Mouse (Mus musculus) neural tube, embryonic 13.5 days (tissue): ENCODE results near the gene Krtap4-8. TPM values are rescaled to one million over a fixed set of nuclear protein-coding genes. Genes with fewer than 3 reads are reported as not detected.

Experiments
- polyA plus RNA-seq: library from polyadenylated mRNA; unstranded; fragments of >200 nt; fragmentation: Nextera tagmentation; extraction: Ambion mirVana; gene quantifications from 2 replicates; pipeline ENCODE4 v1.2.1, GENCODE M21; 2015

The Krtap4-8 gene
- polyA plus RNA-seq, 1 experiment from 2014 or later, result not detected

Other genes with a start within 250 kb of the Krtap4-8 start
- gene Krt40, start 237.5 kb downstream of the Krtap4-8 start, polyA plus RNA-seq, result not detected in 2 replicates
- gene Krtap3-3, start 229.8 kb downstream of the Krtap4-8 start, polyA plus RNA-seq, result not detected in 2 replicates
- not detected in 2 replicates for gene Krtap3-2, start 223.9 kb downstream of the Krtap4-8 start, polyA plus RNA-seq
- gene Gm11939, start 221.2 kb downstream of the Krtap4-8 start, polyA plus RNA-seq, result not detected in 2 replicates
- gene Krtap3-1, start 214.1 kb downstream of the Krtap4-8 start, polyA plus RNA-seq, result not detected in 2 replicates
- not detected in 2 replicates for gene Krtap1-5, start 199.7 kb downstream of the Krtap4-8 start, polyA plus RNA-seq
- gene Krtap1-4, start 197.1 kb downstream of the Krtap4-8 start, polyA plus RNA-seq, result not detected in 2 replicates
- gene Krtap1-3, start 189.4 kb downstream of the Krtap4-8 start, polyA plus RNA-seq, result not detected in 2 replicates
- not detected in 2 replicates for gene Krtap9-3, start 182.6 kb downstream of the Krtap4-8 start, polyA plus RNA-seq
- not detected in 2 replicates for gene Gm11938, start 177.4 kb downstream of the Krtap4-8 start, polyA plus RNA-seq
- not detected in 2 replicates for gene Gm11937, start 170.5 kb downstream of the Krtap4-8 start, polyA plus RNA-seq
- not detected in 2 replicates for gene Krtap2-4, start 165.9 kb downstream of the Krtap4-8 start, polyA plus RNA-seq
- not detected in 2 replicates for gene Gm11562, start 160.3 kb downstream of the Krtap4-8 start, polyA plus RNA-seq
- gene Krtap4-1, start 152.5 kb downstream of the Krtap4-8 start, polyA plus RNA-seq, result not detected in 2 replicates
- not detected in 2 replicates for gene Krtap4-2, start 145.6 kb downstream of the Krtap4-8 start, polyA plus RNA-seq
- gene Krtap4-7, start 136.6 kb downstream of the Krtap4-8 start, polyA plus RNA-seq, result not detected in 2 replicates
- not detected in 2 replicates for gene Gm11555, start 130.5 kb downstream of the Krtap4-8 start, polyA plus RNA-seq
- gene Gm11563, start 121.7 kb downstream of the Krtap4-8 start, polyA plus RNA-seq, result not detected in 2 replicates
- not detected in 2 replicates for gene Krtap4-6, start 114.7 kb downstream of the Krtap4-8 start, polyA plus RNA-seq
- not detected in 2 replicates for gene Gm14190, start 90.0 kb downstream of the Krtap4-8 start, polyA plus RNA-seq
- not detected in 2 replicates for gene Gm14180, start 46.4 kb downstream of the Krtap4-8 start, polyA plus RNA-seq
- gene Gm11595, start 7.8 kb downstream of the Krtap4-8 start, polyA plus RNA-seq, result not detected in 2 replicates
- not detected in 2 replicates for gene Krtap4-9, start 4.5 kb upstream of the Krtap4-8 start, polyA plus RNA-seq
- not detected in 2 replicates for gene Gm11596, start 12.8 kb upstream of the Krtap4-8 start, polyA plus RNA-seq
- not detected in 2 replicates for gene Gm11569, start 18.2 kb upstream of the Krtap4-8 start, polyA plus RNA-seq
- gene Gm11554, start 23.7 kb upstream of the Krtap4-8 start, polyA plus RNA-seq, result not detected in 2 replicates
- not detected in 2 replicates for gene Krtap4-13, start 29.2 kb upstream of the Krtap4-8 start, polyA plus RNA-seq
- not detected in 2 replicates for gene Gm11564, start 35.0 kb upstream of the Krtap4-8 start, polyA plus RNA-seq
- gene 2300003K06Rik, start 57.4 kb upstream of the Krtap4-8 start, polyA plus RNA-seq, result not detected in 2 replicates
- not detected in 2 replicates for gene Krtap4-16, start 70.9 kb upstream of the Krtap4-8 start, polyA plus RNA-seq
- gene Gm11568, start 77.2 kb upstream of the Krtap4-8 start, polyA plus RNA-seq, result not detected in 2 replicates
- gene Gm11559, start 83.8 kb upstream of the Krtap4-8 start, polyA plus RNA-seq, result not detected in 2 replicates
- not detected in 2 replicates for gene Krtap9-1, start 92.7 kb upstream of the Krtap4-8 start, polyA plus RNA-seq
- gene Gm11567, start 98.5 kb upstream of the Krtap4-8 start, polyA plus RNA-seq, result not detected in 2 replicates
- not detected in 2 replicates for gene Krtap31-1, start 127.2 kb upstream of the Krtap4-8 start, polyA plus RNA-seq
- not detected in 2 replicates for gene Gm11565, start 134.0 kb upstream of the Krtap4-8 start, polyA plus RNA-seq
- gene Krtap31-2, start 155.6 kb upstream of the Krtap4-8 start, polyA plus RNA-seq, result not detected in 2 replicates
- gene Krtap9-5, start 167.8 kb upstream of the Krtap4-8 start, polyA plus RNA-seq, result not detected in 2 replicates
- gene Krtap29-1, start 198.3 kb upstream of the Krtap4-8 start, polyA plus RNA-seq, result not detected in 2 replicates
- not detected in 2 replicates for gene Krtap16-1, start 205.9 kb upstream of the Krtap4-8 start, polyA plus RNA-seq
- 0.55 TPM in 1 of 2 replicates, not detected in the other for gene Krtap17-1, start 213.3 kb upstream of the Krtap4-8 start, polyA plus RNA-seq
- gene Krt33a, start 235.5 kb upstream of the Krtap4-8 start, polyA plus RNA-seq, result not detected in 2 replicates
- not detected in 2 replicates for gene Krt33b, start 249.2 kb upstream of the Krtap4-8 start, polyA plus RNA-seq